Mouse (Mus musculus) bone marrow macrophage, adult 2 months (primary cell): ENCODE measurements around the gene Suz12.

Source experiments
- CTCF ChIP-seq: IDR thresholded peaks from 2 replicates; pipeline ENCODE4 v1.5.1; 2012; ENCODE audit warnings: low read depth, mild to moderate bottlenecking, low read length, moderate library complexity
- POLR2A ChIP-seq: IDR thresholded peaks from 2 replicates; pipeline ENCODE4 v1.6.1; 2012; ENCODE audit warnings: mild to moderate bottlenecking, low read depth, low read length, borderline replicate concordance

DNA sequence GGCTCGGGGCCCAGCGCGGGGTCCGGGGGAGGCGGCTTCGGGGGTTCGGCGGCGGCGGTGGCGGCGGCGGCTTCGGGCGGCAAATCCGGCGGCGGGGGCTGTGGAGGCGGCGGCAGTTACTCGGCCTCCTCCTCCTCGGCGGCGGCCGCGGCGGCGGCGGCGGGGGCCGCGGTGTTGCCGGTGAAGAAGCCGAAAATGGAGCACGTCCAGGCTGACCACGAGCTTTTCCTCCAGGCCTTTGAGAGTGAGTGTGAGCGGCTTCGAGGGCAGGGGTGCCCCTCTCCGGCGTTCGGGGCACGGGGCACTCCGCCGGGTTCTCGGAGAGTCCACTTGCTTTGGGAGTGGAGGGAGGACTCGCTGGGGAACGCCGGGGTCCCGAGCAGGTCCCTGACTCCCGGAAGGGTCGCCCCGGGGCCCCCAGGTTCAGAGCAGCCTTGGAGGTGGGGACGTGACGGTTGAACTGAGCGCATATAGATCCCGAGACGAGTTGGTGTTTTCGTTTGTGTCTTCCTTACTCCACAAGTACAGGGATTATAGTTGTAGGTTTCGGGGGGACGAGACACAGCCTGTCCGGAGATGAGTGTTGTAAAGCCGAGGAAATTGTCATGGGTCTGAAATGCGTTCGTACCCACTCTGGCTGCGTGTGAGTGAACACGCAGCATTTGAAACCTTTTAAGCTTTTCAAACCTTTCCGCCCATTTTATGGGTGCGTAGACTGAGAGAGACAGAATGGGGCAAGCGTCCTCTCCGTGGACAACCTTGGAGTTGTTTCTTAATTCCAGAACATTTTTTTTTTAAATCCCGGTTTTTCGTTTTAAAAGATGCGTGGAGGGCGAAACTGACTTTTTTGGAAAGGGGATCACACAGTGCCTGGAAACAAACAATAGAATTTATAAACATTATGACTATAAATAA is 707 bp downstream of the Suz12 start:
- TF ChIP-seq CTCF: no peak
- TF ChIP-seq POLR2A: no peak
